Mouse (Mus musculus): Measurements from ENCODE around the gene Olfr685. TPM values are rescaled to one million over a fixed set of nuclear protein-coding genes. Genes with fewer than 3 reads are reported as not detected.

Olfr685 gene
- polyA plus RNA-seq (2012; ENCODE audit: low replicate concordance) = not detected in 2 replicates

DNA sequence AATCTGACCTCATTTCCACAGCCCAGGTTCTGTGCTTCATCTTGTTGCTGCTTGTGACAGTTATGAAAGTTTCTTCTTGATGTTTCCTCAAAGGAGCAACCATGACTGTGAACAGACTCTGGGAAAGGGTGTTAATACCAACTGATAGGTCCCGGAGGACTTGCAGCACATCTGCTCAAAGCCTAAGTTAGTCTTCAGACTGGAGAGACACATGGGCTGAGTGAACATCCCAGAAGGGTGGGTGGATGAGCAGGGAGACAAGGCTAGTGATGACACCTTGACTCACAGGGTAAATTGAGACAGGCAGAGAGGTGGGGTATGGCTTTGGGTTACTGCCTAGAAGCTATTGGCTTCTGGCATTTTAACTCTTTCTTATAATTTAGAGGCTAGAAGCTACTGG lies at the start of gene Olfr685:
TSS of gene Olfr685 (minus strand) at position 101 of the 400 bp plus-strand sequence.

GRCm38 (mm10) chr7:105207385-105207784 lies 21.6 kb upstream of the Olfr685 start, which contains the start of gene Olfr686:
Gene Olfr686, minus strand, starts transcription at chr7:105207485.

GRCm38 (mm10) chr7:105163553-105163952 lies 22.3 kb downstream of the Olfr685 start, which contains the start of gene Olfr684:
Gene Olfr684, minus strand, starts transcription at chr7:105163653.

DNA sequence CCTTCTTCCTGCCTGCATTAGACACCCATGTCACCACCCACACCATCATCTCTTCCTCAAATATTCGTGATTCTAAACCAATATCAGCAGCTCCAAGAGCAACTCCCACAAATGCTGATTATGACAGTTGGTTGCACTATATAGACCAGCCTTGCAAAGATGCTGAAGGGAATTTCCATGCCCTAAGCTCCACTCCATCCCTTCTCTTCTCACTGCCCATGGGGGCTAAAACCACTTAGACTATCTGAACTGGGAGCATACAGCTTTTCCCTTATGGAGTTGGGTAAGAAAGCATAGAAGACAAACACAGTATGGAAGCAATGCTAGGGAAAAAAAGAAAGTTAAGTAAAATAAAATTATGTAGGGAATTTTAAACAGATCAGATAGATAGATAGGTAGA lies 38.9 kb downstream of the Olfr685 start, which contains the start of gene Olfr683:
TSS of gene Olfr683 (minus strand) at position 101 of the 400 bp plus-strand sequence.

Other genes with a start within 250 kb of the Olfr685 start
- gene Olfr670, start 223.4 kb downstream of the Olfr685 start, polyA plus RNA-seq (2012; ENCODE audit: low replicate concordance) = not detected in 2 replicates
- 0.12 TPM in 1 of 2 replicates, not detected in the other for gene Olfr671, start 206.9 kb downstream of the Olfr685 start, polyA plus RNA-seq (2012; ENCODE audit: low replicate concordance)
- gene Olfr672, start 184.0 kb downstream of the Olfr685 start, polyA plus RNA-seq (2012; ENCODE audit: low replicate concordance) = not detected in 2 replicates
- gene Olfr675, start 157.6 kb downstream of the Olfr685 start, polyA plus RNA-seq (2012; ENCODE audit: low replicate concordance) = not detected in 2 replicates
- gene Olfr676, start 153.3 kb downstream of the Olfr685 start, polyA plus RNA-seq (2012; ENCODE audit: low replicate concordance) = not detected in 2 replicates
- gene Olfr677, start 134.6 kb downstream of the Olfr685 start, polyA plus RNA-seq (2012; ENCODE audit: low replicate concordance) = not detected in 2 replicates
- not detected in 2 replicates for gene Olfr678, start 121.5 kb downstream of the Olfr685 start, polyA plus RNA-seq (2012; ENCODE audit: low replicate concordance)
- gene Olfr679, start 104.8 kb downstream of the Olfr685 start, polyA plus RNA-seq (2012; ENCODE audit: low replicate concordance) = not detected in 2 replicates
- not detected in 2 replicates for gene Olfr680-ps1, start 93.2 kb downstream of the Olfr685 start, polyA plus RNA-seq (2012; ENCODE audit: low replicate concordance)
- not detected in 2 replicates for gene Olfr681, start 69.2 kb downstream of the Olfr685 start, polyA plus RNA-seq (2012; ENCODE audit: low replicate concordance)
- gene Olfr683, start 39.0 kb downstream of the Olfr685 start, polyA plus RNA-seq (2012; ENCODE audit: low replicate concordance) = 0.26 TPM in 1 of 2 replicates, not detected in the other
- gene Olfr684, start 22.4 kb downstream of the Olfr685 start, polyA plus RNA-seq (2012; ENCODE audit: low replicate concordance) = not detected in 2 replicates
- gene Olfr686, start 21.5 kb upstream of the Olfr685 start, polyA plus RNA-seq (2012; ENCODE audit: low replicate concordance) = not detected in 2 replicates
- not detected in 2 replicates for gene Olfr688, start 102.1 kb upstream of the Olfr685 start, polyA plus RNA-seq (2012; ENCODE audit: low replicate concordance)
- 0.03 TPM in 1 of 2 replicates, not detected in the other for gene Olfr689, start 125.2 kb upstream of the Olfr685 start, polyA plus RNA-seq (2012; ENCODE audit: low replicate concordance)
- not detected in 2 replicates for gene Olfr690, start 148.1 kb upstream of the Olfr685 start, polyA plus RNA-seq (2012; ENCODE audit: low replicate concordance)
- gene Olfr691, start 156.3 kb upstream of the Olfr685 start, polyA plus RNA-seq (2012; ENCODE audit: low replicate concordance) = not detected in 2 replicates
- not detected in 2 replicates for gene Olfr692, start 182.2 kb upstream of the Olfr685 start, polyA plus RNA-seq (2012; ENCODE audit: low replicate concordance)
- not detected in 2 replicates for gene Gm5901, start 189.0 kb upstream of the Olfr685 start, polyA plus RNA-seq (2012; ENCODE audit: low replicate concordance)
- 65.0 and 67.0 TPM in 2 replicates for gene Fam160a2, start 214.0 kb upstream of the Olfr685 start, polyA plus RNA-seq (2012; ENCODE audit: low replicate concordance)
- gene Cnga4, start 218.6 kb upstream of the Olfr685 start, polyA plus RNA-seq (2012; ENCODE audit: low replicate concordance) = not detected in 2 replicates
- 0.07 TPM in 1 of 2 replicates, not detected in the other for gene Cckbr, start 239.7 kb upstream of the Olfr685 start, polyA plus RNA-seq (2012; ENCODE audit: low replicate concordance)

Measured in leukemia stem cell, adult 10-12 weeks (primary cell).